Mouse (Mus musculus) C2C12 (cell line): ENCODE data around the gene Pde7b.

Experiments
- CEBPB ChIP-seq: IDR thresholded peaks from one replicate; pipeline ENCODE4 v1.6.1; 2011; ENCODE audit warnings: low read depth, mild to moderate bottlenecking, control low read depth, moderate library complexity
- CTCF ChIP-seq: IDR thresholded peaks from one replicate; pipeline ENCODE4 v1.5.1; 2011; ENCODE audit not compliant: control insufficient read depth, insufficient read depth, insufficient read length
- FOSL1 ChIP-seq: IDR thresholded peaks from one replicate; pipeline ENCODE4 v1.8.0; 2011; ENCODE audit warnings: mild to moderate bottlenecking, low read length; ENCODE audit not compliant: poor library complexity, insufficient read depth, severe bottlenecking
- MAX ChIP-seq: IDR thresholded peaks from one replicate; pipeline ENCODE4 v1.6.1; 2011; ENCODE audit warnings: mild to moderate bottlenecking, control low read depth
- MYOG ChIP-seq: IDR thresholded peaks from one replicate; pipeline ENCODE4 v1.6.1; 2011; ENCODE audit not compliant: control insufficient read depth, insufficient read length; ENCODE audit errors: extremely low read depth
- USF1 ChIP-seq: IDR thresholded peaks from one replicate; pipeline ENCODE4 v1.6.1; 2011; ENCODE audit warnings: low read depth, mild to moderate bottlenecking, control low read depth, moderate library complexity

DNA sequence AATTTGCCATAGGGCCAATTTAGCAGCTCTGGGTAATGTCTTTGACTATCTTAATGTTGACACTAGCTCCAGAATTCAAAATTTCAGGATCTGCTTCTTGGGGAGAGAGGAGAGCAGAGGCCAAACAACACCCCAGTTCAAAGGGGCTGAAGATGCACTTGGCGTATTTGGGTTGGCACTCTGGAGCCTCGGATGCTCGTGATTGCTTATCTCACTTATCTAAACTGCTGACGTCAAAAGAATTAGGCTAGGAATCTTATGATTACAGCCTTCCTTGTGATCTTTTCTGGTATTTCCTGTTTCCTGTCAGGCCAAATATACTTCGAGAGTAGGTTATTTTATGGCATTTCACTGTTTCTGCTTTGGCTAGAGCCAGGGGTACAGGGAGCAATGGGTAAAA lies 191.1 kb downstream of the Pde7b start:
- TF ChIP-seq CTCF: no peak
- TF ChIP-seq MAX: no peak
- TF ChIP-seq CEBPB: no peak
- TF ChIP-seq FOSL1: no peak
- no peak for TF ChIP-seq USF1
- TF ChIP-seq MYOG: no peak
